Mouse (Mus musculus) liver, postnatal 0 days (tissue): ENCODE results near the gene Snrpc. TPM values are rescaled to one million over a fixed set of nuclear protein-coding genes. Genes with fewer than 3 reads are reported as not detected.

Experiments
- ATAC-seq: fragments of 200-750 bp; cut with Nextera tagmentation; 2 replicates; pipeline ENCODE4 v1.8.0; 2017; ENCODE audit warnings: mild to moderate bottlenecking, moderate library complexity
- DNase-seq: peaks from one replicate; pipeline ENCODE4 v3.0.0-alpha.2; 2016
- H3K27ac ChIP-seq: fragments of 300-500 bp; sonication (generic); 2 replicates; pipeline ENCODE4 v1.5.1; 2014; ENCODE audit warnings: antibody characterized with exemption, moderate library complexity, mild to moderate bottlenecking, low read depth
- H3K27me3 ChIP-seq: fragments of 300-500 bp; sonication (generic); 2 replicates; pipeline ENCODE4 v1.6.1; 2014; ENCODE audit warnings: low read length, control low read depth, mixed read lengths; ENCODE audit not compliant: insufficient read depth
- H3K36me3 ChIP-seq: fragments of 300-500 bp; sonication (generic); replicated peaks from 2 replicates; pipeline ENCODE4 v1.6.1; 2014; ENCODE audit warnings: mild to moderate bottlenecking, control low read depth, low read length, moderate library complexity, mixed read lengths; ENCODE audit not compliant: insufficient read depth
- H3K4me1 ChIP-seq: fragments of 300-500 bp; sonication (generic); 2 replicates; pipeline ENCODE4 v1.6.1; 2014; ENCODE audit warnings: antibody characterized with exemption, mild to moderate bottlenecking, control low read depth; ENCODE audit not compliant: insufficient read depth
- H3K4me2 ChIP-seq: fragments of 300-500 bp; sonication (generic); 2 replicates; pipeline ENCODE4 v1.6.1; 2014; ENCODE audit warnings: low read depth, mild to moderate bottlenecking, low read length, moderate library complexity, mixed read lengths
- H3K4me3 ChIP-seq: fragments of 300-500 bp; sonication (generic); 2 replicates; pipeline ENCODE4 v1.5.1; 2014; ENCODE audit warnings: low read depth, low read length
- H3K9ac ChIP-seq: fragments of 300-500 bp; sonication (generic); replicated peaks from 2 replicates; pipeline ENCODE4 v1.6.1; 2014; ENCODE audit warnings: mild to moderate bottlenecking, moderate library complexity
- H3K9me3 ChIP-seq: fragments of 300-500 bp; sonication (generic); 2 replicates; pipeline ENCODE4 v1.6.1; 2016; ENCODE audit warnings: mild to moderate bottlenecking, control low read depth, low read length, mixed read lengths
- CTCF ChIP-seq: sonication (generic); IDR thresholded peaks from 2 replicates; pipeline ENCODE4 v1.5.1; 2016; ENCODE audit warnings: antibody characterized with exemption, low read depth
- EP300 ChIP-seq: IDR thresholded peaks from 2 replicates; pipeline ENCODE4 v1.6.1; 2016; ENCODE audit warnings: antibody characterized with exemption, low read depth, mild to moderate bottlenecking
- WGBS: fragments of 180-500 bp; shearing (Covaris S2); extraction: QIAGEN DNeasy Blood & Tissue Kit; methylation state at CpG from one replicate; pipeline ENCODE4 v1.1.7; 2014; ENCODE audit not compliant: insufficient replicate concordance; 5-methylcytosine and 5-hydroxymethylcytosine counted together
- polyA plus RNA-seq: library from polyadenylated mRNA; unstranded; fragments of >200 nt; fragmentation: Nextera tagmentation; extraction: Ambion mirVana; gene quantifications from 2 replicates; pipeline ENCODE4 v1.2.1, GENCODE M21; 2015

Gene Snrpc
- polyA plus RNA-seq, 1 experiment from 2014 or later = 99.0 TPM

GRCm38 (mm10) chr17:27804156-27804690 lies 33.7 kb upstream of the Snrpc start:
- H3K27ac ChIP-seq = no peak overlapping the region
- peaks cover 35% of the 10 kb centered on the region for H3K4me1 ChIP-seq
- TF ChIP-seq CTCF = no peak
- TF ChIP-seq EP300 = no peak
- no peak overlapping the region for H3K9ac ChIP-seq
- DNase-seq = no peak
- no peaks in the 10 kb centered on the region for H3K9me3 ChIP-seq
- no peak overlapping the region for H3K4me2 ChIP-seq
- H3K36me3 ChIP-seq = no peaks in the 10 kb centered on the region; the same call in 1 of the 2 replicates
- no peak overlapping the region for H3K4me3 ChIP-seq
- H3K27me3 ChIP-seq = no peaks in the 10 kb centered on the region
- ATAC-seq = no peak
- 77% methylated on average over 7 of the region's 7 CpGs for WGBS

GRCm38 (mm10) chr17:27804803-27805770 lies 32.9 kb upstream of the Snrpc start:
- Histone ChIP-seq H3K4me1 (peaks cover 29% of the 10 kb centered on the region), H3K9ac (no peak overlapping the region; the same call in 1 of the 2 replicates), H3K9me3 (no peaks in the 10 kb centered on the region), H3K4me3 (no peak overlapping the region), H3K36me3 (no peaks in the 10 kb centered on the region; the same call in 1 of the 2 replicates), H3K27me3 (no peaks in the 10 kb centered on the region), H3K27ac (no peak overlapping the region), H3K4me2 (no peak overlapping the region)
- WGBS = 70% methylated on average over 10 of the region's 10 CpGs
- ATAC-seq = no peak
- DNase-seq = no peak
- TF ChIP-seq EP300 (no peak), CTCF (no peak)

- Histone ChIP-seq H3K9ac (no peak overlapping the region), H3K36me3 (no peaks in the 10 kb centered on the region; the same call in 1 of the 2 replicates), H3K27me3 (no peaks in the 10 kb centered on the region), H3K9me3 (no peaks in the 10 kb centered on the region), H3K27ac (no peak overlapping the region), H3K4me2 (no peak overlapping the region), H3K4me3 (no peak overlapping the region), H3K4me1 (peaks cover 39% of the 10 kb centered on the region)
- 77% methylated on average over 2 of the region's 2 CpGs for WGBS
- ATAC-seq = no peak
- no peak for DNase-seq
- no peak for TF ChIP-seq CTCF
Measured at GRCm38 (mm10) chr17:27807542-27808078, 30.3 kb upstream of the Snrpc start.

- Histone ChIP-seq H3K4me1 (peaks cover 32% of the 10 kb centered on the region), H3K36me3 (no peaks in the 10 kb centered on the region; the same call in 1 of the 2 replicates), H3K9ac (no peak overlapping the region), H3K27me3 (no peaks in the 10 kb centered on the region), H3K27ac (peak overlapping the region; percentile 41), H3K9me3 (no peaks in the 10 kb centered on the region), H3K4me3 (no peak overlapping the region), H3K4me2 (0 out of 2 replicates have a peak overlapping the region, but pooled peaks have one; percentile 30)
- no peak for DNase-seq
- ATAC-seq = no peak
- no peak for TF ChIP-seq CTCF
- TF ChIP-seq EP300 = no peak
- WGBS = 58% methylated on average over 16 of the region's 16 CpGs
Measured at GRCm38 (mm10) chr17:27810569-27811331, 27.2 kb upstream of the Snrpc start.

- ATAC-seq = no peak
- no peak overlapping the region for H3K4me3 ChIP-seq
- H3K36me3 ChIP-seq = no peaks in the 10 kb centered on the region; the same call in 1 of the 2 replicates
- peak overlapping the region; percentile 22; the same call in 1 of the 2 replicates for H3K27ac ChIP-seq
- H3K4me1 ChIP-seq = peaks cover 30% of the 10 kb centered on the region
- H3K27me3 ChIP-seq = no peaks in the 10 kb centered on the region
- 73% methylated on average over 3 of the region's 3 CpGs for WGBS
- H3K9me3 ChIP-seq = no peaks in the 10 kb centered on the region
- no peak overlapping the region for H3K4me2 ChIP-seq
- TF ChIP-seq EP300 = no peak
- no peak for TF ChIP-seq CTCF
- H3K9ac ChIP-seq = peak overlapping the region; percentile 16
- DNase-seq = no peak
Measured at GRCm38 (mm10) chr17:27811980-27812379, 26.0 kb upstream of the Snrpc start.

- H3K36me3 ChIP-seq = no peaks in the 10 kb centered on the region
- H3K4me1 ChIP-seq = peaks cover 38% of the 10 kb centered on the region
- H3K27ac ChIP-seq = no peak overlapping the region
- no peaks in the 10 kb centered on the region for H3K9me3 ChIP-seq
- H3K9ac ChIP-seq = no peak overlapping the region
- DNase-seq (no peak), ATAC-seq (no peak)
- H3K4me3 ChIP-seq = no peak overlapping the region
- no peak overlapping the region for H3K4me2 ChIP-seq
- no peak for TF ChIP-seq EP300
- TF ChIP-seq CTCF = no peak
- H3K27me3 ChIP-seq = no peaks in the 10 kb centered on the region
Measured at GRCm38 (mm10) chr17:27814606-27815005, 23.3 kb upstream of the Snrpc start.
